Mouse (Mus musculus) forebrain, embryonic 14.5 days (tissue): ENCODE measurements around the gene H2-Eb2. TPM values are rescaled to one million over a fixed set of nuclear protein-coding genes. Genes with fewer than 3 reads are reported as not detected.

Source experiments
- ATAC-seq: fragments of 200-750 bp; cut with Nextera tagmentation; 2 replicates; pipeline ENCODE4 v1.8.0; 2017; ENCODE audit warnings: mild to moderate bottlenecking, moderate library complexity
- DNase-seq: peaks from one replicate; pipeline ENCODE4 v3.0.0-alpha.2; 2015; ENCODE audit warnings: low spot score
- H3K27ac ChIP-seq: fragments of 300-500 bp; sonication (generic); 2 replicates; pipeline ENCODE4 v1.5.1; 2014; ENCODE audit warnings: low read depth, mild to moderate bottlenecking, control low read depth, low read length, moderate library complexity
- H3K27me3 ChIP-seq: fragments of 300-500 bp; sonication (generic); replicated peaks from 2 replicates; pipeline ENCODE4 v1.6.1; 2014; ENCODE audit warnings: low read length, control low read depth, mixed read lengths; ENCODE audit not compliant: control insufficient read depth, insufficient read depth
- H3K36me3 ChIP-seq: fragments of 300-500 bp; sonication (generic); 2 replicates; pipeline ENCODE4 v1.6.1; 2014; ENCODE audit warnings: low read length, control low read depth; ENCODE audit not compliant: control insufficient read depth, insufficient read depth
- H3K4me1 ChIP-seq: fragments of 300-500 bp; sonication (generic); 2 replicates; pipeline ENCODE4 v1.6.1; 2014; ENCODE audit warnings: antibody characterized with exemption, low read length, control low read depth; ENCODE audit not compliant: control insufficient read depth, insufficient read depth
- H3K4me2 ChIP-seq: fragments of 300-500 bp; sonication (generic); 2 replicates; pipeline ENCODE4 v1.6.1; 2014; ENCODE audit warnings: mild to moderate bottlenecking, control low read depth, low read length
- H3K4me3 ChIP-seq: fragments of 300-500 bp; sonication (generic); 2 replicates; pipeline ENCODE4 v1.5.1; 2014; ENCODE audit warnings: low read depth, low read length, control low read depth
- H3K9ac ChIP-seq: fragments of 300-500 bp; sonication (generic); 2 replicates; pipeline ENCODE4 v1.6.1; 2014; ENCODE audit warnings: mild to moderate bottlenecking, low read length, control low read depth, moderate library complexity
- H3K9me3 ChIP-seq: fragments of 300-500 bp; sonication (generic); replicated peaks from 2 replicates; pipeline ENCODE4 v1.6.1; 2016; ENCODE audit warnings: low read length, control low read depth, mixed read lengths; ENCODE audit not compliant: control insufficient read depth
- whole genome bisulfite sequencing: fragments of 180-500 bp; shearing (Covaris S2); extraction: QIAGEN DNeasy Blood & Tissue Kit; methylation state at CpG from one replicate; pipeline ENCODE4 v1.1.7; 2014; 5-methylcytosine and 5-hydroxymethylcytosine counted together
- polyA plus RNA-seq: library from polyadenylated mRNA; unstranded; fragments of >200 nt; fragmentation: Nextera tagmentation; extraction: Ambion mirVana; gene quantifications from 2 replicates; pipeline ENCODE4 v1.2.1, GENCODE M21; 2014

Gene H2-Eb2
- polyA plus RNA-seq, 1 experiment from 2014 or later: not detected

- Histone ChIP-seq H3K36me3 (no peaks in the 10 kb centered on the region), H3K4me3 (no peak overlapping the region), H3K27me3 (no peaks in the 10 kb centered on the region), H3K9ac (no peak overlapping the region), H3K4me2 (no peak overlapping the region), H3K4me1 (no peaks in the 10 kb centered on the region), H3K9me3 (no peaks in the 10 kb centered on the region), H3K27ac (no peak overlapping the region)
- ATAC-seq: peak; percentile 93
- peak; percentile 95 for DNase-seq
- WGBS: 13% methylated on average over 8 of the region's 8 CpGs
Observed at GRCm38 (mm10) chr17:34291609-34292008, 33.9 kb upstream of the H2-Eb2 start.

GRCm38 (mm10) chr17:34292570-34292969, 32.9 kb upstream of the H2-Eb2 start:
- Histone ChIP-seq H3K36me3 (no peaks in the 10 kb centered on the region), H3K4me1 (no peaks in the 10 kb centered on the region), H3K4me2 (no peak overlapping the region), H3K4me3 (no peak overlapping the region), H3K9me3 (no peaks in the 10 kb centered on the region), H3K27me3 (no peaks in the 10 kb centered on the region), H3K9ac (no peak overlapping the region), H3K27ac (no peak overlapping the region)
- DNase-seq (no peak), ATAC-seq (no peak)
- WGBS: 85% methylated on average over 4 of the region's 4 CpGs

GRCm38 (mm10) chr17:34293533-34293932, 31.9 kb upstream of the H2-Eb2 start:
- Histone ChIP-seq H3K36me3 (no peaks in the 10 kb centered on the region), H3K9me3 (no peaks in the 10 kb centered on the region), H3K4me2 (no peak overlapping the region), H3K27me3 (no peaks in the 10 kb centered on the region), H3K9ac (no peak overlapping the region), H3K4me3 (no peak overlapping the region), H3K4me1 (no peaks in the 10 kb centered on the region), H3K27ac (no peak overlapping the region)
- DNase-seq (no peak), ATAC-seq (no peak)
- 61% methylated on average over 2 of the region's 2 CpGs for WGBS

- Histone ChIP-seq H3K27me3 (no peaks in the 10 kb centered on the region), H3K4me2 (no peak overlapping the region), H3K4me3 (no peak overlapping the region), H3K9me3 (no peaks in the 10 kb centered on the region), H3K36me3 (no peaks in the 10 kb centered on the region), H3K9ac (no peak overlapping the region), H3K27ac (no peak overlapping the region), H3K4me1 (no peaks in the 10 kb centered on the region)
- no peak for ATAC-seq
- WGBS: 72% methylated on average over 4 of the region's 4 CpGs
- no peak for DNase-seq
Observed at GRCm38 (mm10) chr17:34294249-34294648, 31.2 kb upstream of the H2-Eb2 start.

GRCm38 (mm10) chr17:34295307-34295706, 30.2 kb upstream of the H2-Eb2 start:
- Histone ChIP-seq H3K4me3 (no peak overlapping the region), H3K4me2 (no peak overlapping the region), H3K9me3 (no peaks in the 10 kb centered on the region), H3K4me1 (no peaks in the 10 kb centered on the region), H3K27me3 (no peaks in the 10 kb centered on the region), H3K27ac (no peak overlapping the region), H3K36me3 (no peaks in the 10 kb centered on the region), H3K9ac (no peak overlapping the region)
- ATAC-seq (no peak), DNase-seq (no peak)

GRCm38 (mm10) chr17:34295891-34296794, 29.3 kb upstream of the H2-Eb2 start:
- DNase-seq (peak; percentile 92), ATAC-seq (peak; percentile 90)
- H3K9ac ChIP-seq: peak overlapping the region; percentile 54
- no peaks in the 10 kb centered on the region for H3K27me3 ChIP-seq
- WGBS: 18% methylated on average over 23 of the region's 23 CpGs
- H3K36me3 ChIP-seq: no peaks in the 10 kb centered on the region
- H3K9me3 ChIP-seq: no peaks in the 10 kb centered on the region
- no peaks in the 10 kb centered on the region for H3K4me1 ChIP-seq
- peak overlapping the region; percentile 29 for H3K4me3 ChIP-seq
- no peak overlapping the region for H3K27ac ChIP-seq
- H3K4me2 ChIP-seq: peak overlapping the region; percentile 48

- Histone ChIP-seq H3K36me3 (no peaks in the 10 kb centered on the region), H3K9ac (no peak overlapping the region), H3K4me1 (no peaks in the 10 kb centered on the region), H3K4me2 (no peak overlapping the region), H3K27ac (no peak overlapping the region), H3K9me3 (no peaks in the 10 kb centered on the region), H3K27me3 (no peaks in the 10 kb centered on the region), H3K4me3 (no peak overlapping the region)
- 62% methylated on average over 3 of the region's 3 CpGs for WGBS
- DNase-seq (peak; percentile 14), ATAC-seq (no peak)
Observed at GRCm38 (mm10) chr17:34299356-34299755, 26.1 kb upstream of the H2-Eb2 start.

GRCm38 (mm10) chr17:34300071-34300470, 25.4 kb upstream of the H2-Eb2 start:
- Histone ChIP-seq H3K4me2 (no peak overlapping the region), H3K27me3 (no peaks in the 10 kb centered on the region), H3K9ac (no peak overlapping the region), H3K4me1 (no peaks in the 10 kb centered on the region), H3K4me3 (no peak overlapping the region), H3K9me3 (no peaks in the 10 kb centered on the region), H3K27ac (no peak overlapping the region), H3K36me3 (no peaks in the 10 kb centered on the region)
- ATAC-seq (no peak), DNase-seq (no peak)
- WGBS: 87% methylated on average over 8 of the region's 8 CpGs
